Mouse (Mus musculus) urinary bladder, postnatal 36 days (tissue): ENCODE data around the gene Ppp1r18.

ENCODE experiments used
- DNase-seq, 2 experiments: peaks; one replicate each; pipeline ENCODE4 v3.0.0; 2022; ENCODE audit warnings: low spot score in 2 of 2, mixed read lengths in 1 of 2

Gene Ppp1r18

DNA sequence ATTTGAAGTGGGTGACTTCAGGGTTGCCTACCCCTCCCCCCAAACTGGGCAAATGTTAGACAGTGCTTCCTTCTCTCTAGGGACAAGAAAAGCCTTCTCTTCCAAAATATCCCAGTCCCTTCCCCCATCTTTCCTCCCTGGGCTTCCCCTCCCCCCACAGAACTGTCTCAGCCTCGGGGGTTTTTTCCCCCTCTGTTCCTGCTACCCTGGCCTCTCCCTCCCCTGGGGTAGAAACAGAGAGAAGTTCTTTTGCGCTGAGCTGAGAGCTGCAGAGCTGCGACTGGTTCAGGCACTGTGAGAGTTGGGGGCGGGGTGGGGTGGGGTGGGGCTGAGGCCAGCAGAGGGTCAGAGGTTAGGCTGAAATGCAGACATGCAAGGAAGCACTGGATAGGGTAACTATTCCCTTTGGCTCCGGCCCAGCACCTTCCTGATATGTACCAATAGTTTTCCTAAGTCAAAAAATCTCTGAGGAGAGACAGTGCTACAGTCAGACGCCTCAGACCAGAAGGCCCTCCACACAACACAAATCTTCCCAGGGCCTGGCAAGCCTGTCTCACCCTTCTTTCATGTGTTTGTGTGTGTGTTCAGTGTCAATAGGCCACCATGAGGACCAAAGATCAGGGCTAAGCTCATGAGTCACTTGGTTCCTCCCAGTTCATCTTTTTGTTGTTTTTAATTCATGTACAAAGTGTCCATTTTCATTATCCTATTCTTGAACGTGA, 4.1 kb downstream of the Ppp1r18 start:
- peak; percentile 23 to 50 for DNase-seq

DNA sequence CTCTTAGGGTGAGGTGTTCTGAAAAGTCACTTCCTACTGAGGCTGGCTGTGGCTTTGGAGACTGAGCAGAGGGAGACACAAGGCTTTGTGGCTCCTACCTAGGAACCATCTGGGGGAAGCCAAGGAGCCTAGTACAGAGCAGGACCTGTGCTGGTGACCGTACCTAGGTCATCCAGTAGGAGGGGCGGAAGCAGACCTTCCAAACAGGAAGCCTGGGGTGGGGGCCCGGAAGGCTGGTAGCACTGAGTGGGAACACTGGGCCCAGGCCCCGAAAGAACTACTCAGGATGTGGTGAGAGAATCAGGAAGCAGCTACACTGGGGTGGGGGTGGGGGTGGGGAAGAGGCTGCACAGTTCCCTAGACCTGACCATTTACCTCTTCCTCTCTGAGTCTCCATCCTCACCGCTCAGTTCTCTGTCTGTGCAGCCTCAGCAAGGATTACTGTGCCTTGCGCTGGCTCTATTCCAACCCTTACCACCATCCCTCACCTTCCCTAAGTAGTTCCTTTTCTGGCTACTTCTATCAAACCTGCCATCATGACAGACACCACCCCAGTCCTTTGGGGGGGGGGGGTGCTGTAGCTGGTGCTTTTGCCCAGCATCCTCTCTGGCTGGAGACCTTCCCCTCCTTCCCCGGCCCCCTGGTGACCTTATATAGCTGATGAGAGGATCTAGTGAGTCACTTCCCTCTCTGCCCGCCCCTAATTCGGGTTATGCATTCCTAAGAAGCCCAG, 4.9 kb downstream of the Ppp1r18 start:
- DNase-seq, result peak; percentile 23 to 54

DNA sequence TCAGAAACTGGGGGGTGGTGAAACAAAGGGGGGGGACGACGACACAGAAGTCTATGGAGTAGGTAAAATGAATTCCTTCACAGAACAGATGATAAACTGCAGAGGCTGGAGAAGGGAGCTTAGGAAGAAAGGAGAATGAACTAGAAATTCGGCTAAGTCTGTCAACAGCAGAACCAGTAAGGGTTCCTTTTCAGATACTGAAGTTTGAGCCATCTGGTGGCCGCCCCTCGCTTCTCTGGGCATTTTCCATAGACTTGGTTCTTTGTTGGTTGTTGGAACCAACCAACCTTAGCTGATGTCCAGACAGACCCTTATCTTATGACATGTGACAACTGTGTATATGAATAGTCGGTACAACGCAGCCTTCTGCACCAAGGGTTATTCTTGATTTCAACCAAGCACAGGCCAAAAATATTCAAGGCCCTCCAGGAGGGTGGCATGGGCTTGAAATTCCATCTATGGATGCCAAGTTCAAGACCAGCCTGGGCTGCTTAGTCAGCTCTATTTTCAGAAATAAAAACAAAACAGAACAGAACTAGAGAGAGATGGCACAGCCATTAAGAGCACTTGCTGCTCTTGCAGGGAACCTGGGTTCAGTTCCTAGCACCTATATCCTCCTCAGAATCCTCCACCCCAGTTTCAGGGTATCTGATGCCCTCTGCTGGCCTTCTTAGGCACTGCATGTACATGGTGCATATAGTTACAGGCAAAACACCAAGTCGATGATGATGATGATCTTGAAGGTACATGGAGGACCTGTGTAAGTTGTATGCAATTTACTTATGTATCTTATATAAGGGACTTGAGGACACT, 5.7 kb downstream of the Ppp1r18 start:
- no peak for DNase-seq

DNA sequence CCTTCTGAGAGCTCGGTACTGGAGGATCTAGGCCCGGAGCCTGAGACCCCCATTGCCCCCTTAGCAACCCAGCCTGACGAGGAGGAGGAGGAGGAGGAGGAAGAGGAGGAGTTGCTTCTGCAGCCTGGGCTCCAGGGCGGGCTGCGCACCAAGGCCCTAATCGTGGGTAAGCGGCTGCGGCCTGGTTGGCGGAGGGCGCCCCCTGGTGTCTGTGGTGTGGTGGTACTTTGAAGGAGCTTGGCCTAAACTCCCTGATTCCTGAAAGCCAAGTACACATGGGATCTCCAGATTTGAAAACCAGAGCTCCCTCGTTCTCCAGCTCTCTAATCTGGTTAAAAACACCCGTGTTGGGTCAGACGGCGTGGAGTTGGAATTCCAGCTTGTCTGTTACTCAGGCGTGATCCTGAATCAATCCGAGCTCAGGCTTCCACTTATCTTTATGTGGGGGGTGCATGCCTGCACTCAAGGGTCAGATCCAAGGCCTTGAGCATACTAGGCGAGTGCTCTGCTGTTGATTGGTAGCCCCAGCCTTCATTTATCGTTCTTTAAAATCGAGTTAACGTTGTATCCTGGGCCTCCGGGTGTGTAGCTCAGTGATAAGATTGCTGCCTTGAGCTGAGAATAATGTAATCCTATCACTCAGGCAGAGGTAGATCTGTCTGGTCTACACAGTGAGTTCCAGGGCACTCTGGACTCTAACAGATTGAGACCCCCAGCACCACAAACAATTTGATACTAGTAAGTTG, 8.6 kb downstream of the Ppp1r18 start:
- DNase-seq, result peak; percentile 84 to 89

DNA sequence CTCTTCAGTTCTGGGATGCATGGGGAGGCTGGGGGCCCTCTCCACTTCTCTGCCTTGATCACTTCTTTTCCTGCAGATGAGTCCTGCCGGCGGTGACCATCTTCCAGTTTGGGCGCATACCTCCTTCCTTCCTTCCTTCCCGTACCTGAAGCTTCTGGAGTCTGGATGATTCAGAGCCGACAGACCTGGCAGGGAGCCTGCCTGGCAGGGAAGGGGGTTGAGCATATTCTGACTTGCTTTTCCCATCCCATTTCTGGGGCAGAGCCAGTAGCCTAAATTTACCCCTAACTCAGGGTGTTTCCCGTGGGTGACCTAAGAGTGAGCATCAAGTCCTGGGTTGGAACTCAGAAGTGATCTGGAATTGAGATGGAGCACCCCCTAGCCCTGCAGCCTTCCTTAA, 9.3 kb downstream of the Ppp1r18 start:
- DNase-seq, result no peak

DNA sequence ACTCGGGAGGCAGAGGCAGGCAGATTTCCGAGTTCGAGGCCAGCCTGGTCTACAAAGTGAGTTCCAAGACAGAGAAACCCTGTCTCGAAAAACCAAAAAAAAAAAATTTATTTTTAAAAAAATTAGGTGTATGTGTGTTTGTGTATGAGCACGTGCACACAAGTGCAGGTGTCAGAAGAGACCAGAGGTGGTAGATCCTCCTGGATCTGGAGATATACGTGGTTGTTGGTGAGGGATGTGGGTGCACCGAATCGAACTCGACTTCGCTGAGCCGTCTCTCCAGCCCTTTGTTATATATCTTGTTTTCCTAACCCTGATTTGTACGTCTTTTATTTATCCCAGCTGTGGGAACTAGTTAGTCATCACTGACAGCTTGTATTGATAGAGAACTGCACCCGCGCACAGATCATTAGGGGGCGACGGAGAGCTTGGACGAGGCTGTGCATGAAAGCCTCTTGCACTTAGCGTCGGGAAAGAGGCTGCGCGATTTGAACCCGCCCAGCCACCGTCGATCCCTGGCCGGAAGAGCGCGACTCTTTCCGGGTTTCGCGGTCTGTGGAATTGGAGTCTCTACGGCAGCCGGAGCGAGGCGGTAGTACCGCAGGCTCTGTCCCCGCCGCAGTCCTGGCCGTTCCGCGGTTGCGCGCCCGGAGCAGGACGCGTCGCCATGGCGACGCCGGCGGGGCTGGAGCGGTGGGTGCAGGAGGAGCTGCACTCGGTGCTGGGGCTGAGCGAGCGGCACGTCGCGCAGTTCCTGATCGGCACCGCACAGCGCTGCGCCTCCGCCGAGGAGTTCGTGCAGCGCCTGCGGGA, 14.1 kb downstream of the Ppp1r18 start, which contains the start of gene Dhx16:
Gene Dhx16 (plus strand): TSS at position 575 of the 813 bp plus-strand sequence.
- peak; percentile 90 to 94 for DNase-seq

DNA sequence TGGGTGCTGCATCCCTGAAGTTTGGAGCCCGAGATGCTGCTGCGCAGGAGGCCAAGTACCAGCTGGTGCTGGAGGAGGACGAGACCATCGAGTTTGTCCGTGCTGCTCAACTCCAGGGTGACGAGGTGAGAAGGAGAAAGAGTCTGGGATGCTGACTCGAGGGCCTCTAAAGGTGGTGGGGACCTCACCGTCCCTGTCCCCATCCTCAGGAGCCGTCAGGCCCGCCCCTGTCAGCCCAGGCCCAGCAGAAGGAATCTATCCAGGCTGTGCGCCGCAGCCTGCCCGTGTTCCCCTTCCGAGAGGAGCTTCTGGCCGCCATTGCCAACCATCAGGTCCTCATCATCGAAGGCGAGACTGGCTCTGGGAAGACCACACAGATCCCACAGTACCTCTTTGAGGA, 17.5 kb downstream of the Ppp1r18 start:
- DNase-seq, result no peak

DNA sequence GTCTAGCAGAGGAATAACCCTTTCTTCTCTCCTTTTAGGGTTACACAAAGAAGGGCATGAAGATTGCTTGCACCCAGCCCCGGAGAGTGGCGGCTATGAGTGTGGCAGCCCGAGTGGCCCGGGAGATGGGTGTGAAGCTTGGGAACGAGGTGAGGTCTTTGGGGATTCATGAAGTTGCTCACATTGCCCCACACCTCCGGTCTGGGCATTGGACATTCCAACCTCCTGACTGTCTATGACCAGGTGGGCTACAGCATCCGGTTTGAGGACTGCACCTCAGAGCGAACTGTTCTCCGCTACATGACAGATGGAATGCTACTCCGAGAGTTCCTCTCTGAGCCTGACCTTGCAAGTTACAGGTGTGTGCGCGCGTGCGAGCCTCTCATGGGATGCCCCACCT, 18.4 kb downstream of the Ppp1r18 start:
- DNase-seq, result no peak

DNA sequence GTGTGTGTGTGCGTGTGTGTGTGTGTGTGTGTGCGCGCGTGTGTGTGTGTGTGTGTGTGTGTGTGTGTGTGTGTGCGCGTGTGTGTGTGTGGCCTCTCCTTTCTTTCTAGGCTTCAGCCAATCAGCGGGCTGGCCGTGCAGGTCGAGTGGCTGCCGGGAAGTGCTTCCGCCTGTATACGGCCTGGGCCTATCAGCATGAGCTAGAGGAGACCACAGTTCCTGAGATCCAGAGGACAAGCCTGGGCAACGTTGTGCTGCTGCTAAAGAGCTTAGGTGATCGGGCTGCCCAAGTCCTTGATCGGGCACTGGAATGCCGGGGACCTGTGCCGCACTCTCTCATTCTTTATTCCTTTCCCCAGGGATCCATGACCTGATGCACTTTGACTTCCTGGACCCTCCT, 22.3 kb downstream of the Ppp1r18 start:
- DNase-seq, result no peak

DNA sequence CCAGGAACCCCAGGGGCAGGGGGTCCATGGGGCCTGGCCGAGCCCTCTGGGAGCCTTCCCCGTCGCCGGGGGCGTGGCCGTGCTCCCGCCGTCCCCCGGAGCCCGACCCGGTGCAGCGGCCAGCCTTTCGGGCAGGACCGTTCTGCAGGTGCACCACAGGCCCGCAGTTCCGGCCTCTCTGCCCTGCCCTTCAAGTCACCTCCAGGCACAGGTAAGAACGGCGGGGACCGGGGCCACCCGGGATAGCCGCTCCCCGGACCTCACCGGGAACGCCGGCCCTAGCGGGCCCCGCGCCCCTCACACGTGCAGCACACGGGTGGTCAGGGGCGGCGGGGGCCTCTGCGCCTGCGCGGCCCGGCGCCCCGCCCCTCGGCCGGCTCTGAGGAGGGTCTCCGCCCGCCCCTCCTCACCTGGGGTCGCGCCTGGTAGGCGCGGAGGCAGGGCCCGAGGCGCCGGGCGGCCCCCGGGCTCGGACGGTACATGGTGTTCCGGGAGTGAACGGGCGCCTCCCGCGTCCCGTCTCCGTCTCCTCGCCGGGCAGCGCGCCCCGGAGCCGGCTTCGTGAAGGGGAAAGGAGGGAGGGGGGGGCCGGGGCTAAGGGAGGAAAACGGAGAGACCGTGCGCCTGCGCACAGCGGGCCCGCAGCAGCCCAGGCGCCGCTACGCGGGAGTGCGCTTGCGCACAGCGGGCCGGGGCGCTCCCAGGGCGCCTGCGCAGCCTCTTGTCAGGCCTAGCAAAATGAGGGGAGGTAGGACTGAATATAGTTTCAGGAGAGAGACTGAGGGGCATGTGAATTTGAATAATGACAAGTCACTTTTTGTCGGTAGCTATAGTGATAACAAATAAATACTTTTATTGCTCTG, 31.6 kb downstream of the Ppp1r18 start, which contains the start of gene 2310061I04Rik:
Gene 2310061I04Rik (minus strand): TSS at position 651 of the 863 bp plus-strand sequence.
- DNase-seq, result peak; percentile 75 to 87

DNA sequence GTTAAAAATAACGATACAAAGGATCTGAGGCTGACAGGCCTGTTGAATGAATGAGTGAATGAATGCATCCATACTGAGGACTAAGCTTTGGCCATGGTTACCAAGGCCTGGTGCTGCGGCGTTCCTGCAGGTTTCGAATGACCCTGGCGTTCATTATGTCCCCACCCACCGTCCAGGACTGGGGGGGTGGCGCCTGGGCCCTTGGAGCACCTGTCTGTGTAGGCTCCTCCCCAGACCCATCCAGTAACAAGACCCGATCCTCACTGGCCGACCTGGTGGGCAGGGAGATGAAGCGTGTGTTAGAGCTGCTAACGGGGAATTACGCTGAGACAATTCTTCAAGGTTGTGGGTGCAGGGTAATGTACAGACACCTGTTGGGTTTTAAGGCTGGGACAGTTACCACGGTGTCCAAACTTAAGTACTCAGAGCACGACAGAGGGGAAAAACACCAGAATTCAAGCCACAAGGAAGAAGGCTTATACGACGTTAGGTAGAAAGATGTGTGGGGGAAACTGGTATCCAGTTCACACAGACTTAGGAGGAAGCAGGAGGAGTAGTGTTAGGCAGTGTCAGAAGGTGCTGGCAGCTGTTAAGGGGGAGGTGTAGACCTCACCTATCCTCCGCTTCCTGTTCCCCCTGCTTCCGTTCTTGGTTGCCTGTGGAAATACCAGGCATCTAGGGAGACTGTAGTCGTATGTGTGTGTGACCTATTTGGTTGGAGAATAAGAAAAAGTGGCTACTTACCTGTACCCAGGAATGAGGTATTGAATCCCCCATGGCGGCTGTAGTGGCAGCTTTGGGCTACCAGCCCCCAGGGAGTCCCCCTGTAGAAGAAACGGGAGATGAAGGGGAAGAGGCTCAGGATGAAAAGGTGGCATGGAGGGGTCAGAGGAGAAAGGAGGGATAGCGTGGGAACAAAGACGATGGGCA, 32.5 kb downstream of the Ppp1r18 start:
- no peak for DNase-seq

DNA sequence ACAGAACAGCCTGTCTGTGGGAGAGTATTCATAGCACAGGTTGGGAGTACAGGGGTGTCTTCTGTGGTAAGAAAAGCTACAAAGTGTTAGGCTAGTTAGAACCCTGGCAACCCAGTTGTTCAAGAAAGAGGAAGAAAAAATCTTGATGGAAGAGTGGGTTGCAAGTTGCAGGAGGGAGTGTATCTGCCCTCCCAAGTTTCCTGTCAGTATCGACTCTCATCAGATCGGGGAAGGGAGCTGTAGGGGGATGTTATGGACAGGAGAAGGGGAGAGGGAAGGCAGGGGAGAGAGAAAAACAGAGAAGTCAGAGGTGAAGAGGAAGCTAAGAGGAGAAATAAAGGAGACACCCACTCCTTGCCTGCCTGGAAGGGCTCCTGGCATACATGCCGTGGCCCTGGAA, 35.2 kb downstream of the Ppp1r18 start:
- no peak for DNase-seq

DNA sequence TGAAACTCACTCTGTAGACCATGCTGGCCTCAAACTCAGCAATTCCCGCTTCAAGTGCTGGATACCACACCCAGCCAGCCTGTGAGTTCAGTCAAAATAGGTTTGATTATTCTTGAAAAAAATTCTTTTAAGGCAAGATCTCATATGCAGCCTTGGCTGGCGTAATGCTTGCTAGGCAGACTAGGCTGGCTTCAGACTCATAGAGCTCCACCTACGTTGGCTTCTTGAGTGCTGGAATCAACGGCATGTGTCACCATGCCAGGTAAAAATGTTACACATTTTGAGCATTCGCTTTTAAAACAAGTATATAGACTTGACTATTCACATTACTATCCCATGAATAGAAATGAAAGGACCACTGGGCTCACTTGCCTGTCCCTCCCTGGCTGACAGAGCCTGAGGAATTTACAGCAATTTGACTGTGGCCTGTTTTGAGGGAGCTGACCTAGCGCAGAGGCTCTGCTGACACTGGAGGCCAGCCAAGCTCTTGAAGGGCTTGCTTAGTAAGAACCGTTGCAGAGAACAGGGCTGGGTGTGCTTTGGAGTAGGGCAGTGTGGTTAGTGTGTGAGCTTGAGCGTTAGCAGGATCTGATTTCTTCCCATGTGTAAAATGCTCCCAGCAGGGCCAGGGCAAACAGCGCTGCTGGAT, 38.1 kb downstream of the Ppp1r18 start:
- DNase-seq, result no peak

DNA sequence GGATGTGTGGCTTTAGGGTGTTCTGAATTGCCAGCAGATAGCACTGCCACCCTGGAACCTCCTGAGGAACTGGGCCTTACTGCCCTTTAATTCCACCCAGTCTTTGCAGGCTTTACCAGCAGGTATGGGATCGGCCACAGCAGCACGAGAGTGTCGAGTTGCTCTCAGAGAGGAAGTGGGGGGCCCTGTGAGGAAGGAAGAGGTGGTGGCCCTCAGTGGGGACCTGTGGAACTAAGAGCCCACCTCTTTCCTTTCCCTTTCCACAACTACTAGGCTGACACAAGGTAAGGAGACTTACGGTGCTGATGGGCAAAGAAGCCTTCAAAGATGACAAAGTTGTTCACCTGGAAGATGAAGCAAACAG, 38.6 kb downstream of the Ppp1r18 start:
- no peak for DNase-seq

DNA sequence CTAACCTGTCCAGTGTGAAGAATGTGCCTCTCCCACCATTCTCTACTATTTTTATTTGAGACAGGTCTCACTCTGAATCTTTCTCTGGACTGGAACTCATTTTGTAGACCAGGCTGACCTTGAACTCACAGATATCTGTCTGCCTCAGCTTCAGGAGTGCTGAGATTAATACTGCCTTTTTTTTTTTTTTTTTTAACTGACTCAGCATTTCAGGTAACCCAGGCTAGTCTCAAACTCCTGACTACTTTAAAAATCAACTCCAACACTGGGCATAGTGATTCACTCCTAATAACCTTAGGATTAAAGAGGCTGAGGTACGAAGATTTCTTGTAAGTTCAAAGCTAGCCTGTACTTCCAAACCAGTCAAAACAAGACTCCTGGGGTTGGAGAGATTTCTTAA, 40.2 kb downstream of the Ppp1r18 start:
- DNase-seq, result no peak

DNA sequence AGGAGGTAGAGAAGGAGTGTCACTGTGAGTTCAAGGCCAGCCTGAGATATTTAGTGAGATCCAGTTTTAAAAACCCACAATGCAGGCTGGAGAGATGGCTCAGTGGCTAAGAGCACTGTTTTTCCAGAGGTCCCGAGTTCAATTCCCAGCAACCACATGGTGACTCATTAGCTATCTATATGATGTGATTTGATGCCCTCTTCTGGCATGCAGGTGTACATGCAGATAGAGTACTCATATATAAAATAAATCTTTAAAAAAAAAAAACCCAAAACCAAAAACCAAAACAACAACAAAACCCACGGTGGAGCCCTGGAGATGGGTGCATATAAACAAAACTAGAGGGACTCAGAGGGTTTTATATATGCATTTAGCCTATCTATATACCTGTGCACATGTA, 42.2 kb downstream of the Ppp1r18 start:
- DNase-seq, result no peak

DNA sequence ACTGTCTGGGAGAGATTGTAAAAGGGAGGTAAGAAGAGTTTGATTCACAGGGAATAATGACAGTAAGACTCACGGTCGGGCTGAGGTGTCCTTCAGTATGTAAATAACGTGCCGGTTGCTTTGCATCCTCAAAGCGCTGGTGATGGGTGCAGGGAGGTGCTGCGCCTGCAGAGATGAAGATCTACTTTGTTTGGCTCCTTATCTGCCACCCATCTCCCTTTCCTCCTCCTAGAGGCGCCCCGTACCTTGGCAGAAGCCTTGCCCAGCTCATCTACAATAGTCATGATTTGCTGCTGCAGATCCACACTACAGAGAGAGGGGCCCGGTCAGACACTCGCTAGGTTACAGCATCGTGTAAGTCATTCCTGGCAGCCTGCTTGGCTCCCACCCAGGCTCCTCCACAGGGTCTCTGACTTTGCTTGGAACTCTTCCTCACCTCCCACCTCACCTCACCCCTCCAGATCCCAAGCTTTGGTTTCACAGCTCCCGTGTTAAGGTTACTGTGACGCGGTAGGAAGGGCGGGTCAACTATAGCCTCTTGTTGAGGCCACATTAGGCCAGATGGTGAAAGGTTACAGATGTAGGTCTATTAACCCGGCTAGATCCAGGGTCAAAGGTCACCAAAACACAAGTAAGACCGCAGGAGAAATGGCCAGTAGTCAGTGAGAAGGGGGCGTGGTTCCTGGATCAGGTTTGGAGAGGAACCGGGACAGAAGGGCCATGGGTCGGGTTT, 44.0 kb downstream of the Ppp1r18 start:
- no peak for DNase-seq
